Mouse (Mus musculus) thymus, adult 2 months (tissue): ENCODE measurements at regions not wholly inside any gene's neighbourhood (a gene's known extent, or its start where the extent isn't known, plus 50 kb on each side); places are given as distances from the start of the nearest gene placed in this dataset.

Experiments
- CTCF ChIP-seq: fragments of 200-500 bp; IDR thresholded peaks from 2 replicates; pipeline ENCODE4 v1.5.1; 2012; ENCODE audit warnings: mild to moderate bottlenecking, control low read depth, low read length, moderate library complexity, borderline replicate concordance; ENCODE audit not compliant: control insufficient read depth, poor library complexity, insufficient read depth; ENCODE audit errors: extremely low read depth
- POLR2A ChIP-seq: fragments of 200-500 bp; IDR thresholded peaks from 2 replicates; pipeline ENCODE4 v1.6.1; 2012; ENCODE audit warnings: mild to moderate bottlenecking, low read length, control low read depth, moderate library complexity; ENCODE audit not compliant: control insufficient read depth, poor library complexity, insufficient read depth; ENCODE audit errors: extremely low read depth

DNA sequence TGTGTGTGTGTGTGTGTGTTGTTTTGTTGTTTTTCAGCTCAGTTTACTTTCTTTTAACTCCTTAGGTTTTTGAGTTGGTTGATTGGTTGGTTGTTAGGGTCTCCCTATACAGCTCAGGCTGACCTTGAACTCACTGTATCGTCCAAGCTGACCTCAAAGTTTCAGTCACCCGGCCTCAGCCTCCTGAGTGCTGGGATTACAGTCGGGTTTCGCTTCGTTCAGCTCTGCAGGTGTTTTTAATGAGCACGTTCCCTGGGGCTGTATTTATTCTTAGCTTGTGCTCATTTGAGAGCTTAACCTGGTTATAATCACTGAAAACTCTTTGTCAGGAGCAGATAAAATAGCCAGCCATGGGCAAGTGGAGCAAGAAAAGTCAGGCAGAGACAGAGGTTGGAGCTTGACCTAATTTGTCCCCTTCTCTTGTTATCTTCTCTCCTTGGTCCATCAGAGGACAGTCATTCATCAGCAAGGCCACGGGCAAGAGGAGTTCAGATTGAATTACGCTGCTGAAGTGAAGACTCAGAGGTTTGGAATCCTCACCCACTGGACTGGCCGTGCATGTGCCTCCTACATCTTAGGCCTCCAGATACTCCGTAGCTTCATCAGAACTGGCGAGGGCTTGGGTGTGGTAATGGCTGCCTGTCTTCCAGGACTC is 120.5 kb upstream of the Jarid2 start:
- TF ChIP-seq CTCF (no peak), POLR2A (no peak)
